Comparison of ENCODE assay signal across 16 mouse cellular contexts in genomic region chr9:65703241-65703640, GRCm38 (mm10).
"Had no signal": no experiment of that assay in that cellular context is flagged by ENCODE, and none has a peak within 500 bp of the region (broad histone marks: within the 10 kb centered on the region; RNA-seq: fewer than 3 reads in every experiment).

No protein-coding gene starts in this region.

- H3K27ac ChIP-seq: neural tube, embryonic 12.5 days; neural tube, embryonic 13.5 days; neural tube, embryonic 15.5 days; stomach, embryonic 15.5 days; stomach, postnatal 0 days had no signal

- H3K27me3 ChIP-seq: neural tube, embryonic 12.5 days; neural tube, embryonic 13.5 days; neural tube, embryonic 15.5 days; stomach, embryonic 15.5 days had no signal

- H3K4me3 ChIP-seq: neural tube, embryonic 12.5 days; neural tube, embryonic 13.5 days; neural tube, embryonic 15.5 days; stomach, embryonic 15.5 days had no signal

- H3K9ac ChIP-seq: neural tube, embryonic 12.5 days; neural tube, embryonic 13.5 days; neural tube, embryonic 15.5 days; stomach, embryonic 15.5 days had no signal

- H3K9me3 ChIP-seq: neural tube, embryonic 12.5 days; neural tube, embryonic 13.5 days; neural tube, embryonic 15.5 days; stomach, embryonic 15.5 days had no signal

- H3K4me2 ChIP-seq: neural tube, embryonic 12.5 days; neural tube, embryonic 13.5 days; neural tube, embryonic 15.5 days; stomach, embryonic 15.5 days had no signal

- H3K4me1 ChIP-seq: neural tube, embryonic 12.5 days; neural tube, embryonic 13.5 days; neural tube, embryonic 15.5 days; stomach, embryonic 15.5 days had no signal

- DNase-seq: retina, postnatal 1 day; right cerebral cortex, adult 18-20 months; right cerebral cortex, postnatal 14 days; right cerebral cortex, postnatal 25 days; right cerebral cortex, postnatal 4 days; spleen, adult 18-20 months; thymus, adult 2 months; thymus, postnatal 14 days; thymus, postnatal 25 days; thymus, postnatal 36 days; thymus, postnatal 4 days had no signal
